Mouse (Mus musculus) spleen, adult 2 months (tissue): ENCODE measurements around the gene Ece1. TPM values are rescaled to one million over a fixed set of nuclear protein-coding genes. Genes with fewer than 3 reads are reported as not detected.
A peak's percentile ranks its signal among the peaks of the same experiment; 100 is the strongest.

Source experiments
- DNase-seq, 2 experiments: peaks; one replicate each; pipeline versions ENCODE4 v3.0.0 to v3.0.0-alpha.2; 2012 to 2021; ENCODE audit warnings: low spot score in 2 of 2, low read depth in 1 of 2
- H3K27ac ChIP-seq: fragments of 200-500 bp; 2 replicates; pipeline ENCODE4 v1.5.1; 2012; ENCODE audit warnings: low read length, inconsistent platforms; ENCODE audit not compliant: insufficient read depth
- H3K27me3 ChIP-seq: fragments of 200-500 bp; 2 replicates; pipeline ENCODE4 v1.6.1; 2012; ENCODE audit warnings: mild to moderate bottlenecking, moderate library complexity, low read length, inconsistent platforms; ENCODE audit not compliant: control insufficient read depth, insufficient read depth
- H3K36me3 ChIP-seq: fragments of 200-500 bp; 2 replicates; pipeline ENCODE4 v1.6.1; 2012; ENCODE audit warnings: mild to moderate bottlenecking, low read length, inconsistent platforms; ENCODE audit not compliant: control insufficient read depth, insufficient read depth
- H3K4me1 ChIP-seq: fragments of 200-500 bp; 2 replicates; pipeline ENCODE4 v1.6.1; 2011; ENCODE audit warnings: inconsistent platforms; ENCODE audit not compliant: control insufficient read depth, insufficient read depth, insufficient read length
- H3K4me3 ChIP-seq: fragments of 200-500 bp; 2 replicates; pipeline ENCODE4 v1.5.1; 2011; ENCODE audit warnings: mild to moderate bottlenecking, inconsistent platforms; ENCODE audit not compliant: insufficient read depth, insufficient read length; ENCODE audit errors: extremely low read depth
- CTCF ChIP-seq: fragments of 200-500 bp; IDR thresholded peaks from 2 replicates; pipeline ENCODE4 v1.5.1; 2011; ENCODE audit warnings: mild to moderate bottlenecking, inconsistent platforms; ENCODE audit not compliant: insufficient read depth, insufficient read length, insufficient replicate concordance; ENCODE audit errors: extremely low read depth
- POLR2A ChIP-seq: fragments of 200-500 bp; IDR thresholded peaks from 2 replicates; pipeline ENCODE4 v1.6.1; 2011; ENCODE audit warnings: low read depth, low read length, inconsistent platforms
- WGBS: fragments of 180-500 bp; shearing (Covaris S2); methylation state at CpG from one replicate; pipeline ENCODE4 v1.1.7; 2018; 5-methylcytosine and 5-hydroxymethylcytosine counted together
- polyA plus RNA-seq: library from polyadenylated mRNA; depleted of rRNA; stranded (reverse); fragments of >200 nt; gene quantifications from 2 replicates; pipeline ENCODE4 v1.2.3, GENCODE M21; 2012

Gene Ece1
- polyA plus RNA-seq, 1 experiment, result 18.4 TPM

GRCm38 (mm10) chr4:137820721-137821120, 41.3 kb upstream of the Ece1 start:
- no peak for DNase-seq
- Histone ChIP-seq H3K27me3 (no peaks in the 10 kb centered on the region), H3K36me3 (no peaks in the 10 kb centered on the region), H3K27ac (no peak overlapping the region), H3K4me1 (no peaks in the 10 kb centered on the region), H3K4me3 (no peak overlapping the region)
- 62% methylated on average over 3 of the region's 3 CpGs for WGBS
- no peak for TF ChIP-seq CTCF
- no peak for TF ChIP-seq POLR2A

DNA sequence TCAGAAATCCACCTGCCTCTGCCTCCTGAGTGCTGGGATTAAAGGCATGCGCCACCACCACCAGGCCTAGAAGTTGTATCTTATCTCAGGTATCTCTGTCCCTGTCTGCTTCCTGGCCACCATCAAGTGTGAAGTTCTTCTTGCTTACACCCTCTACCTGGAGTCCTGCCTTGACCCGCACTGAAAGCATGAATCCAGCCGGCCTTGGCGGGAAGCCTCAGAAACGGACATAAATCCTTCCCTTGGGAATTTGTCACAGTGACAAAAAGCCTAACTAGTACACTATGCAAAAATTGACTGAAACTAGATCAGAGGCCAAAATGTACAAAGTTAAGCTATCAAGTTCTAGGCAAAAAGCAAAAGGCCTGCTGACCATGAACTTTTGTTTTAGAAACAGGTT, 39.5 kb upstream of the Ece1 start:
- Histone ChIP-seq H3K36me3 (no peaks in the 10 kb centered on the region), H3K4me1 (no peaks in the 10 kb centered on the region), H3K27me3 (no peaks in the 10 kb centered on the region), H3K4me3 (no peak overlapping the region), H3K27ac (no peak overlapping the region)
- TF ChIP-seq POLR2A (no peak), CTCF (no peak)
- WGBS, result 95% methylated on average over 5 of the region's 5 CpGs
- DNase-seq, result no peak

- WGBS, result 89% methylated on average over 3 of the region's 3 CpGs
- no peaks in the 10 kb centered on the region for H3K27me3 ChIP-seq
- H3K4me1 ChIP-seq, result no peaks in the 10 kb centered on the region
- no peak overlapping the region for H3K4me3 ChIP-seq
- TF ChIP-seq CTCF, result no peak
- no peak for TF ChIP-seq POLR2A
- H3K27ac ChIP-seq, result no peak overlapping the region
- no peaks in the 10 kb centered on the region for H3K36me3 ChIP-seq
- DNase-seq, result no peak
Measured at GRCm38 (mm10) chr4:137823542-137823941, 38.5 kb upstream of the Ece1 start.

DNA sequence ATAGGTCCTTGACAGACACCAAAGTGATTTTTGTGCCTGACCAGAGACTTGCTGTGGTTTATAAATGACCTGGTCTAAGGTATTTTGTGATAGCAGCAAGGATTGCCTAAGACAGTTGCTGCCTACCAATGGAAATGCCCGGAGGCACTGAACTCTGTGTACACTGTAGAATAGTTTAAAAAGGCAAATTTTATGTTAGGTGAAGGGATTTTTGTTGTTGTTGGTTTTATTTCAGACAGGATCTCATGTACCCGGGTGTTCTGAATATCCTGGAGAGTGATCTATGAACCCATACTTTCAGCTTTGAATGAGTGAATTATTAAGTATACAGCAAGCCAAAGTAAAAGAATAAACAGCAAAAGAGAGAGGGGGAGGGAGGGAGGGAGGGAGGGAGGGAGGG, 37.2 kb upstream of the Ece1 start:
- no peaks in the 10 kb centered on the region for H3K36me3 ChIP-seq
- no peak overlapping the region for H3K27ac ChIP-seq
- H3K4me1 ChIP-seq, result no peaks in the 10 kb centered on the region
- TF ChIP-seq POLR2A (no peak), CTCF (no peak)
- WGBS, result 81% methylated on average over 2 of the region's 2 CpGs
- H3K4me3 ChIP-seq, result no peak overlapping the region
- H3K27me3 ChIP-seq, result no peaks in the 10 kb centered on the region
- no peak for DNase-seq

DNA sequence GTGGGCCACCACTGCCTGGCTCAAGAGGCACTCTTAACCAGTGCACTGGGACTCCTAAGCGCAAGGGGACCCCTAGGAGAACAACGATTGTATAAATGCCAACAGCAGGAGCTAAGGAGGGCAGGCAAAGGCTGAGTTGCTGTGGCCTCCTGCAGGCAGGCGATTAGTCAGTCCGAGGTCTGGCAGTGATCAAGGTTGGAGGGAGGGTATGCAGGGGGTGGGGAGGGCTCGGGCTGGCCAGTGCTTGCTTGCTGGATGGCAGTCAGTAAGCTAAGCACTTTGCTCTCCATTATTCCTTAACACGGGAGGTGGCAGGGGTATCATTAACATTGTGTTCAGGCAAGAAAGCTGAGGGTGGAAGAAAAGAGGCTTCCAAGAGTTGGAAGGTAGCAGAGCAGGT, 31.7 kb upstream of the Ece1 start:
- no peak for DNase-seq
- no peak overlapping the region for H3K27ac ChIP-seq
- 47% methylated on average over 6 of the region's 6 CpGs for WGBS
- no peaks in the 10 kb centered on the region for H3K36me3 ChIP-seq
- no peaks in the 10 kb centered on the region for H3K4me1 ChIP-seq
- TF ChIP-seq CTCF (no peak), POLR2A (no peak)
- no peak overlapping the region for H3K4me3 ChIP-seq
- H3K27me3 ChIP-seq, result 0 out of 2 replicates have a peak, but pooled peaks cover 1% of the 10 kb centered on the region

- H3K27me3 ChIP-seq, result 0 out of 2 replicates have a peak, but pooled peaks cover 1% of the 10 kb centered on the region
- DNase-seq, result no peak
- no peak overlapping the region for H3K27ac ChIP-seq
- TF ChIP-seq POLR2A, result no peak
- TF ChIP-seq CTCF, result no peak
- no peaks in the 10 kb centered on the region for H3K36me3 ChIP-seq
- no peak overlapping the region for H3K4me3 ChIP-seq
- no peaks in the 10 kb centered on the region; the same call in 1 of the 2 replicates for H3K4me1 ChIP-seq
- 91% methylated on average over 11 of the region's 11 CpGs for WGBS
Measured at GRCm38 (mm10) chr4:137831598-137831997, 30.4 kb upstream of the Ece1 start.

GRCm38 (mm10) chr4:137835624-137836337, 26.3 kb upstream of the Ece1 start:
- DNase-seq, result peak; percentile 21 to 64
- no peaks in the 10 kb centered on the region for H3K36me3 ChIP-seq
- 0 out of 2 replicates have a peak, but pooled peaks cover 1% of the 10 kb centered on the region for H3K27me3 ChIP-seq
- H3K4me1 ChIP-seq, result no peaks in the 10 kb centered on the region; the same call in 1 of the 2 replicates
- peak overlapping the region; percentile 20; the same call in 1 of the 2 replicates for H3K27ac ChIP-seq
- TF ChIP-seq CTCF (peak; percentile 62; the same call in 1 of the 2 replicates), POLR2A (no peak)
- WGBS, result 11% methylated on average over 14 of the region's 14 CpGs
- H3K4me3 ChIP-seq, result no peak overlapping the region
